Mouse (Mus musculus) adrenal gland, postnatal 4 days (tissue): Measurements from ENCODE around the gene Ube2f. TPM values are rescaled to one million over a fixed set of nuclear protein-coding genes. Genes with fewer than 3 reads are reported as not detected.

Source experiments
- DNase-seq, 2 experiments: peaks; one replicate each; pipeline ENCODE4 v3.0.0; 2021 to 2022; ENCODE audit warnings: low spot score in 2 of 2, mixed read lengths in 2 of 2
- long read RNA-seq, 2 experiments: library from polyadenylated mRNA; stranded (forward); transcript quantifications; one replicate each; pipeline ENCODE4 v2.0.0; 2021
- total RNA-seq, 2 experiments: library from RNA; stranded (reverse); gene quantifications; 2 replicates each; pipeline ENCODE4 v1.2.3; 2021

Ube2f gene
- total RNA-seq, result 10 to 100 TPM; 49.7 to 52.0 TPM
- long read RNA-seq, experiment 1, full-length matches to known transcripts, result 30 of 35 reads
- long read RNA-seq, experiment 1, partial matches to known transcripts, result 0 of 35 reads
- long read RNA-seq, experiment 1, other reads (novel, unspliced or antisense), result 5 of 35 reads
- long read RNA-seq, experiment 2, full-length matches to known transcripts, result 30 of 39 reads
- long read RNA-seq, experiment 2, partial matches to known transcripts, result 4 of 39 reads
- long read RNA-seq, experiment 2, other reads (novel, unspliced or antisense), result 5 of 39 reads

- peak; percentile 57 to 84 for DNase-seq
Measured at GRCm38 (mm10) chr1:91249564-91250414, at the start of gene Ube2f. TSS of gene Ube2f (plus strand) at chr1:91250304.

GRCm38 (mm10) chr1:91201122-91201521 lies 49.0 kb upstream of the Ube2f start:
- no peak for DNase-seq

DNA sequence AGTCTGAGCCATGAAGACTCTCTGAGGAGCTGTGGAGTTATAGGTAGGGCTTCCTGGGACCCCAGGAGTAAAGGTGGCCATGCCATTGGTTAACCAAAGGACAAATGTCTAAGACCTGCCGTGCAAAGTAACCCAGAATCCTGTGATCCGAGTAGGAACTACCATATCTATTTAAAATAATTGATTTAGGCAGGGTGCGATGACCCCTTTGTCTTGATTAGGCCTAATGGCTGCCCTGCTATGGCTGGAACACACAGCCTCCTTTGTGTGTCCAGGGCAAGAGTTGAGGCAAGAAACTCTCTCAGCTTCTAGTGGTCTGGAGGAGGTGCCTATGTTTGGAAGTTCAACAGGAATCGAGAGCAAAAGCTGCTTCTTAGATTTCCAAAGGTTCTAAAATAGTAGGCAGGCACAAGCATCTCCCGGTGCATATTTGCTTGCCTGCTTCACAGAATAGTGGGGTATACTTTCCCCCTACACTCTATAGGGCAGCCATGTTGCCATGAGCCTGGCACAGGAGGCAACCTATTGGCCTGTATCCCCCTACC lies 45.8 kb upstream of the Ube2f start:
- DNase-seq, result no peak

DNA sequence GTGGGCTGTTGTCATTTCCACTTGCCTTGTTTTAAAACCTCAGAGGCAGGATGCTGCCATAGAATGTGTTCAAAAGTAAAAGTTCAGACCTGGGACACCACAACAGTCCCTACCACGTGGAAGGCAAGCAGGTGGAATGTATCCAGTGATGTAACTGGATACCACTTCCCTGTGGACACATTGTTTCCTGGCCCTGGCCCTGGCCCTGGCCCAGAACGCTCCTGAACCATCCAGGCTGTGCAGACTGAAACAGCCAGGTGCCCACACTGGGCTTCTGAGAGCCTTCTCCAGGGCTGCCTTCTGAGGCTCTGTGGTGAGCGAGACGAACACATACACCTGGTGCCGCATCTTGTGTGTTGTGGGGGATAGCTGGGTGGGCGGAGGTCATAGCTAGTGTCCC lies 44.5 kb upstream of the Ube2f start:
- no peak for DNase-seq

DNA sequence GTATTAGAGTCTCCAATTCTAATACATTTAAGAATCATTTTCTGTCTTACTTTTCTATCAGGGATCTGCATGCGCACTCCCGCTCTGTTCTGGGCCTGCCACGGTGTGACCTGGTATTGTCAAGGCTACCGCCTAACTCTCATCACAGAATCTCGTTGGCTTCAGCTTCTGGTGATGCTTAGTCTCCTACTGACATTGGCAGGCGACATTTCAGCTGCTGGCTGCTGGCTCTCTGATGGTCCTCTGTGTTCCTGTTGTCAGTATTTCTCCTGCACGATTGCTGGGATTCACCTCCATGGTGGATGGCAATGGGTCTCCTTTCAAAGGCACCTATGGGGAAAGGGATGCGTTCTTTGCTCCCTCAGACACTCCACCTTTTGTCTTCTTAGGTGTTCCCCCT lies 43.8 kb upstream of the Ube2f start:
- no peak for DNase-seq

DNA sequence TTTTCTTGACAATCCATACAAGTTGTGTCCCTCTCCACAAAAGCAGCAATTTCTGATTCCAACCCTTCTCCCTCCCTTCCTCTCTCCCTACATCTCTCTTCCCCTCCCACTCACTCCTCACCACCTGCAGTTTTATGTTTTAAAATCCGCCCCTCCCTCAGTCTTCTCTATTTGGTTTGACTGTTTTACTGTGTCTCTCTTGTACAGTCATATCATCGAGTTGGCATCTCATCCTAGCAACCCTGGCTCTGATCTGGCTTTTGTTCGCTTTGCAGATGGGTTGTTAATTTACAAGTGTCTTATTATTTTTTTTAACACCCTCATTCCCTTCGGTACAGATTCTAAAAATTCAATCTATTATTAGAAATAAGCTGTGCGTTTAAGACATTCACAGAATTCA lies 43.2 kb upstream of the Ube2f start:
- no peak for DNase-seq

- DNase-seq, result no peak
Measured at GRCm38 (mm10) chr1:91207334-91208074, 42.6 kb upstream of the Ube2f start.

DNA sequence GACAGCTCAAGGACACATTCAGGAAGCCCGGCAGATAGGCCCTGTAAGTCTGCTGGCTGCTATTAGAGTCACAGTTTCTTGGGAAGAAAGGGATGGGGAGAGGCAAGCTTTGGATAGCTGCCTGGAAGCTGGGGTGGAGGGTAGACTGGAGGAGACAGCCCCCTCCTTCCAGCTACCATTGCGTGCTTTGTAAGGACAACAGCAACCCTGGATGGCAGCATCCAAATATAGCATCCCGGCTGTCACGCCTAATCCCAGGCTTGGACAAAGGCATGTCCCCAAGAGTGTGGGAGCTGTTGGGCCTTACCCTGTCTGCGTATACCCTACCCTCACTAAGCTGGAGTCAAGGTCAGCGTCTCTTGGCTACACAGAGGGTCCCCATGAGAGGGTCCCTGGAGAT lies 40.8 kb upstream of the Ube2f start:
- DNase-seq, result no peak

DNA sequence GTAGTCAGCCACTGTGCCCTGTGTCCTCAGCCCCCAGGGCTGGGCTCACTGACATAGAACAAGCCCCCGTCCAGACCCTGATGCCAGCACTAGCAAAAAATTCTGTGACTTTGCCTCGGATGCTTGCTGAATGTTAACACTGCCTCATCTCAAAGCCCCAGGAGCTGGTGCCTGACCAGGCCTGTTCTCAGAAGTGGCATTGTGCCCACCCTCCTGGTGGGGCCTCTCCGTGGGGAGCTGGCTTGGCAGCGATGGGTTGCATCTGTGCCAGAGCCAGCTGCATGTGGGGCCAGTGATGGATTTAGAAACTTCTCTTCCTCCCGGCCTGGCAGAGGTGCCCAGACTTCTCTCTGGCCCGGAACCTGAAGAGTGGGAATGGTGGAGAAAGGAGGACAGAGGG lies 40.3 kb upstream of the Ube2f start:
- DNase-seq, result peak in 1 of 2 experiments; percentile 19

DNA sequence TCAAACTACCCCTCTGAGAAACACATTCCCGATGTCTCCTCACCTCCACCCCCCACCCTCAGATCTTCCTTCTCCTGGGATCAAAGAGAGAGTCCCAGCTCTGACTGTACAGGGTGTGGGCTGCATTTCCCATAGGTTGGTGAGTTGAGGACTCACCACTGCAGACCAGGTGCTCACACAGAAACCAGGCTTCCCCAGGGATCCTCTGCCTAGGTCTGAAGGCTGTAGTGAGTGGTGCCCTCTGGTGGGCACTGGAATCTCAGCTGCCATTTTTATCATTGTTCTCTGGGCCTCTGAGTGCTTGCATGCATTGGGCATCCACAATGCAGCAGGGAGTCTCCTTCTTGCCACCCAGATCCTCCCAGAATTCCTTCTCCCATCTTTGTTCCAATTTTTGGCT lies 39.0 kb upstream of the Ube2f start:
- no peak for DNase-seq

- DNase-seq, result no peak
Measured at GRCm38 (mm10) chr1:91211591-91212008, 38.5 kb upstream of the Ube2f start.

DNA sequence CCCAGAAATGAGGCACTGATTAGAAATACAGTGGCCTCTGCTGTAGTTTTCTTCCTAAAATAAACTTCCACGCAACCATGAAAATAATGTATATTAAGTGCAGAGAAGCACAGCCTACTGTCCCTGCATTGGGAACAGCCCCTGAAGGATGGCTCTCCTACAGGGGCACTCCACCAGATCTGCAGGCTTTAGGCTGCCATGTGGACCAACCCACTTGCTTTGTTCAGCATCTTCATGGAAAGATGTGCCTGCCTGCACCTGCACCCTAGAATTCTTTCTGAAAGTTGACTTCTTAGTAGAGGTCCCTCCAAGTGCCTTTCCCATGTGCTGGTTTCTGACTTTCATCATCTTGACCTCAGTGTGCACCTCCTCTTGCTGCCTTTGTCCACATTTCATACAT lies 34.8 kb upstream of the Ube2f start:
- DNase-seq, result no peak

DNA sequence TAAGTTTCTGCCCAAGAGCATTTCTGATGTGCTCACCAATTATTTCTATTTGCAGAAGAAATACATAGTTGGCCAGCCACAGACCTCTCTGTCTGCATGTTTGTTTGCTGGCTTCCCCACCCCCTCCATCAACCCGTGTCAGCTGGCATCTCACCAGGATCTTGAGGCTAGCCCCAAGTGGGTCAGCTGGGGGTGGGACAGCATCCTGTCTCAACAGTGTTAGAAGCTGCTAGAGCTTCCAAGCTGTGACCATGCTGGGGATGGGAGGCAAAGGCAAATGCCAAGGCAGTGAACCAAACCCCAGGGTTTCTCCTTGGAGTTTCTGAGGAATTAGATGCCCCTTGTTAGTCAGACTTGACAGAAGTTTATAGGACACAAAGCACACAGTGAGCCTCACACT lies 34.1 kb upstream of the Ube2f start:
- no peak for DNase-seq

DNA sequence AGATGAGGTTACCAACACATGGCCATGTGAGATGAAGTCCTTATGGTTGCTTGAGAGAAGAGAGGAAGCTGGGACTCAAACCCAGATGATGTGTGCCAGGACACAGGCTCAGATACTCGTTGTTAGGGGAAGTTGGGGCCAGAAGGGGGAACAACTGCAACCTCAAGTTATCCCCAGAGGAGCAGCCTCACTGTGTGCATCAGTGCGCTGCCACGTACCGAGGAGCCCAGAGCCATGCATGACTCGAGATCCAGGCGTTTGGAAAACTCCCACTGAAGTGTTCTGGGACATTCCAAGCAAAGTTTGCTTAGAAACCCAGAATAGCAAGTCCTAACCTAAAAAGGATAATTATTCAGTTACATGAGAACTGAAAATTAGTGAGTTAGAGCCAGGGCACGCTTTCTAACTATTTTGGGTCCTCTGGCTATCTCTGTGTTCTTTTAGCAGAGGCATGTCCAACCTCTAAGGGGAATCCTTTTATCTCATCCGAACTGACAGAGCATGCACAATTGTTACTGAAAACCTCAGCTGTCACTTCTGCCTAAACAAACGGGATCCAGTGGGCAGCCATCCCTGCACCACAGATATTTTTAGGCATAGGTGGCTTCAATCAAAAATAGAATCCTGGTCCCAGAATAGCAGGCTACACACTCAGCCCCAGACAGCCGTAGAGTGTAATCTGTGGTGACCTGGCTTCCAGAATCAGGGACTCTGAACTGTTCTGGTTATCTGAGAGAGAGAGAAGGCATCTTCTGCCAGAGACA lies 33.4 kb upstream of the Ube2f start:
- no peak for DNase-seq

DNA sequence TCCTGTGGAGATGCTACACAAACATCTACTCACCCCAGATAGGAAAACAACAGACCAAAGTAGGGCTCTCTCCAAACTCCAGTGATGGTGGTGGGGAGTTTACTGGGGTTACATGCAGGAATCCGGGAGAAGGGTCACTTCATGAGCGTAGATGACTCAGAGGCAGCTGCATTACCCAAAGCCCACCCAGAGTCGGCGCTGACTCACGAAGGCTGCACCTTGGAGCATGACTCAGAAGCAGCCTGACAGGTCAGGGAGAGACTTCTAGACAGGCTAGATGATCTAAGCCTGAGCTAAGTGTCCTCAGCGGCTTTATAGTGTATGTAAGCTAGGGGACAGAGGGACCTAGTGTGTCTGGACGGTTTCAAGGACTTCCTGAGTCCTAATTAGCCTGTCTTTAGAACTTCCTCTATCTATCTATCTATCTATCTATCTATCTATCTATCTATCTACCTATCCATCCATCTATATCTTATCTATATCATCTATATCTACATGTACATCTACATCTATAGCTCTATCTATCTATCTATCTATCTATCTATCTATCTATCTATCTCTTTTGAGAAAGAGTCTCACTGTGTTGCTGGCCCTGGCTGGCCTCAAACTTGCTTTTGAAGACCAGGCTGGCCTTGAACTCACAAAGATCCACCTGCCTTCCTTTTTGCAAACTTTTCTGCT lies 30.3 kb upstream of the Ube2f start:
- no peak for DNase-seq

DNA sequence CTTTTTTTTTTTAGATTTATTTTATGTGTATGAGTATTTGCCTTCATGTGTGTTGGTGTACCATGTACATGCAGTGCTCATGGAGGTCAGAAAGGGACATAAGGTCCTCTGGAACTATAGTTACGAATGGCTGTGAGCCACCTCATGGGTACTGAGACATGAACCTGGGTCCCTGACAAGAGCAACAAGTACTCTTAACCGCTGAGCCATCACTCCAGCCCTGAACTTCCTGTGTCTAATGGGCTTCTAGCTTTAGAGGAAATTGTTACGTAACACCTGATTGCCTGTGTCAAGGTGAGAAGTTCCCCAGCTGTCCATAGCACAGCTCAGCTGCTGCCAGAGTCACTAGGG lies 29.8 kb upstream of the Ube2f start:
- no peak for DNase-seq

DNA sequence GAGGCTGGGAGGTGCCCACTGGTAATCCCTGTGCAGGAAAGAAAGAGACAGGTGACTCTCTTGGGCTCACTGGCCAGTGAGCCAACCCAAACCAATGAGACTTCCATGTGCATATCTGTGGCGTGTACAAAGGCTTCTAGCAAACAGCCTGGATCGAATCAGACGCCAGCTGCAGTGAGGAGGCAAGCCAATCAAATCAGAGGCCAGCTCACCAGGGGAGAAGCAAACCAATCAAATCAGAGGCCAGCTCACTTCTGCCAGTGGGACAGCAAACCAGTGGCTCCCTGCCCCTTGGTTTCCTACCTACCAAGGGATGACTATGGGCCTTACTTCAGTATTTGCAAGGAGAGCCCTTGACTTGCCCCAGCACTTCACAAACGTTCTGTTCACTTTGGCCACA lies 23.5 kb upstream of the Ube2f start:
- no peak for DNase-seq

DNA sequence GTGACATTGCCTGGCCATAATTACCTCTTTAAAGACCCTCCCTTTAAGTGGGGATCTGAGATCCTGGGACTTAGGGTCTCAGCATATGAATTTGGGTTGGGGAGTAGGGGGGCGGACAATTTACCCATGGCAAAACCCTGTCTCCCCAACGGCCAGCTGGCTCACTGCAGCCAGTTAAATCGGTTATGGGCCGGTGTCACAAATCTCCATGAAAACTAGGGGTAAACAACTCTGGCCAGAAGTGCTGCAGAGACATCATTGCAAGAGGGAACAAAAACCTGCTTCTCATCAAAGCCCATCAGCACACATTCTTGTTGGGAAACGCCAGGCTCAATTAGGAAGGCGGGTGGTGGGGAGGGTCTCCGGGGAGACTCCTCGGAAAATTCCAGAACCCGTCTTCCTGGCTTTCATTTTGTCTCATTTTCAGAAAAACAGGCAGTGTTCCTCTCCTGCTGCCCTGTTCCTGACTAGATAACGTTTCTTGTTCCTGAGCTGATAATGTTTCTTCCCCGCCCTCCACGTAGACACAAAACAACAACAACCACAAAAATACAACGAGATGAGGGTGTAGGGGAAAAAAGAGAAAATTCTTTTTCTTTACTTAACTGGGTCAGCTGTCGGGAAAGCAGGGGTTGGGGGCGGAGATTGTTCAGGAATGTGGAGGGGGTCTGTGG lies 22.6 kb upstream of the Ube2f start:
- no peak for DNase-seq

- DNase-seq, result no peak
Measured at GRCm38 (mm10) chr1:91231142-91231541, 19.0 kb upstream of the Ube2f start.

DNA sequence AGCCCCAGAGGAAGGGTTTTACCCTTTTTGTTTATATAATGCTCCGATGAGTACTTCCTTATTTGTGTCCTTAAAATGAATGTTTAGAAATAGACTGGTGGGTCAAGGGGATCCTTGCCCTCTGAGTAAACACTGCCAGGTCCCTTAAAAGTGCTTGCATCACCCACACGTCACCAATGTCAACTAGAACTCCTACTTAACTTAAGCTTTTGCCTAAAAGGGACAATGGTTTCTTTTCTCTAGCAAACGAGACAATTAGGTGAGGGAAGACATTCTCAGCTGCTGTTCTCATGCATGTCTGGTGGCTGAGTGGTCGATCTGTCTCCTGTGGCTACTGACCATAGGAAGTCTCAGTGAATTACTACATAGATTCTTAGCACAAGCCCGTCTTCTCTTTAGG lies 18.2 kb upstream of the Ube2f start:
- no peak for DNase-seq
